In genomic region chr2:164436961-164437360, GRCm38 (mm10) we compare ENCODE assay signal across 9 mouse cellular contexts. TPM values are rescaled to one million over a fixed set of nuclear protein-coding genes. Genes with fewer than 3 reads are reported as not detected.
DNase-seq lines count a peak whose midpoint lies in the region; TF ChIP-seq lines count a peak whose summit lies in the region.
"Had no signal": no experiment of that assay in that cellular context is flagged by ENCODE, and none has a peak within 500 bp of the region (broad histone marks: within the 10 kb centered on the region; RNA-seq: fewer than 3 reads in every experiment).

No protein-coding gene starts in this region.

- TF ChIP-seq CTCF in left cerebral cortex, adult 2 months (IDR thresholded peaks at IDR 0.05): no peak

- intact Hi-C loops in left cerebral cortex, adult 2 months (cut with DNase I): no loop called here
- intact Hi-C loops in left cerebral cortex, postnatal 10 days (cut with DNase I): no loop called here
- intact Hi-C loops in left cerebral cortex, postnatal 14 days (cut with DNase I): no loop called here

- H3K27ac ChIP-seq in left cerebral cortex, adult 2 months: peak overlapping the region; percentile 48; the same call in 1 of the 2 replicates

- no peak overlapping the region for H3K4me3 ChIP-seq in left cerebral cortex, adult 2 months
- H3K4me3 ChIP-seq: erythroblast, embryonic 14.5 days had no signal

- DNase-seq in left cerebral cortex, adult 2 months (ENCODE audit: extremely low spot score in 1 of 2, low spot score in 2 of 2): no peak
- DNase-seq in left cerebral cortex, postnatal 10 days (ENCODE audit: extremely low spot score in 1 of 2, low spot score in 2 of 2): no peak
- DNase-seq in gastrocnemius, adult 8-10 months (ENCODE audit: low spot score in 2 of 2): peak; percentile 46 to 59
- peak; percentile 84 for DNase-seq in kidney, postnatal 14 days
- DNase-seq in skeletal muscle tissue, adult 2 months (ENCODE audit: low read depth, low spot score): peak; percentile 79
- no peak for DNase-seq in cerebellum, postnatal 10 days
- no peak for DNase-seq in left cerebral cortex, postnatal 14 days (ENCODE audit: low spot score in 2 of 2)
- no peak for DNase-seq in thymus, postnatal 4 days

RNA-seq across cellular contexts. Expression of gene Sdc4, which starts 6.7 kb away (rescaled TPM):
- 10 to 100 TPM; 78.7 to 93.2 TPM for total RNA-seq in left cerebral cortex, adult 2 months (2021)
- total RNA-seq in left cerebral cortex, postnatal 10 days (2021): 10 to 100 TPM; 35.9 to 56.8 TPM
- 10 to 100 TPM; 23.9 to 58.8 (median 34.1) TPM for total RNA-seq in gastrocnemius, adult 8-10 months (2022)
- total RNA-seq in left cerebral cortex, postnatal 14 days (2021): 10 to 100 TPM; 60.0 to 79.0 TPM

RNA-seq across cellular contexts. Expression of gene Sys1, which starts 19.8 kb away (rescaled TPM):
- total RNA-seq in left cerebral cortex, adult 2 months (2021): 10 to 100 TPM; 40.8 to 41.3 TPM
- total RNA-seq in left cerebral cortex, postnatal 10 days (2021): 10 to 100 TPM; 40.9 to 41.8 TPM
- 10 to 100 TPM; 25.3 to 27.8 (median 26.6) TPM for total RNA-seq in gastrocnemius, adult 8-10 months (2022)
- total RNA-seq in left cerebral cortex, postnatal 14 days (2021): 10 to 100 TPM; 38.0 to 44.4 TPM

RNA-seq across cellular contexts. Expression of gene Gm20458, which starts 23.8 kb away (rescaled TPM):
- total RNA-seq in left cerebral cortex, adult 2 months (2021): 10 to 100 TPM; 10.2 to 14.1 TPM
- total RNA-seq in left cerebral cortex, postnatal 10 days (2021): 1 to 10 TPM; 2.2 to 6.0 TPM
- 10 to 100 TPM in 2 of 4 experiments, 1 to 10 TPM in 1, not detected in 1; 3.8 to 12.1 (median 11.8) TPM for total RNA-seq in gastrocnemius, adult 8-10 months (2022)
- total RNA-seq in left cerebral cortex, postnatal 14 days (2021): 10 to 100 TPM in 1 of 2 experiments, 1 to 10 TPM in 1; 1.9 to 12.2 TPM

RNA-seq across cellular contexts. Expression of gene Matn4, which starts 32.0 kb away (rescaled TPM):
- total RNA-seq in left cerebral cortex, adult 2 months (2021): 10 to 100 TPM; 10.4 to 11.0 TPM
- total RNA-seq in left cerebral cortex, postnatal 10 days (2021): 10 to 100 TPM; 13.0 to 14.9 TPM
- under 1 TPM; 0.27 to 0.99 (median 0.44) TPM for total RNA-seq in gastrocnemius, adult 8-10 months (2022)
- 10 to 100 TPM; 13.4 to 15.0 TPM for total RNA-seq in left cerebral cortex, postnatal 14 days (2021)

RNA-seq across cellular contexts. Expression of gene Rbpjl, which starts 34.0 kb away (rescaled TPM):
- under 1 TPM; 0.20 to 0.23 TPM for total RNA-seq in left cerebral cortex, adult 2 months (2021)
- under 1 TPM; 0.41 to 0.79 TPM for total RNA-seq in left cerebral cortex, postnatal 10 days (2021)
- total RNA-seq in gastrocnemius, adult 8-10 months (2022): not detected
- total RNA-seq in left cerebral cortex, postnatal 14 days (2021): under 1 TPM; 0.32 to 0.42 TPM

Comparison
In these comparisons a context has a peak if more than half of its experiments do, and no peak if none do; other contexts are left out.
1. DNase-seq: peak in gastrocnemius, adult 8-10 months (2 of 2), kidney, postnatal 14 days (single experiment) and skeletal muscle tissue, adult 2 months (single experiment); none in left cerebral cortex, adult 2 months (0 of 2), left cerebral cortex, postnatal 10 days (0 of 2), cerebellum, postnatal 10 days (0 of 2), left cerebral cortex, postnatal 14 days (0 of 2) and thymus, postnatal 4 days (single experiment).